Mouse (Mus musculus): ENCODE results near the gene Hdlbp. TPM values are rescaled to one million over a fixed set of nuclear protein-coding genes. Genes with fewer than 3 reads are reported as not detected.

Hdlbp gene
- polyA plus RNA-seq, 1 experiment: 148 TPM

- H3K27ac ChIP-seq (replicated peaks; ENCODE audit: low read depth, low read length): no peak overlapping the region
- H3K4me1 ChIP-seq (ENCODE audit: control insufficient read depth, insufficient read depth, insufficient read length, low read length): no peaks in the 10 kb centered on the region
- H3K4me3 ChIP-seq (ENCODE audit: insufficient read depth, low read depth, low read length): no peak overlapping the region
These were observed 99.5 kb downstream of the Hdlbp start for GRCm38 (mm10) chr1:93379117-93379516.

- Histone ChIP-seq H3K4me3 (ENCODE audit: insufficient read depth, low read depth, low read length) (no peak overlapping the region), H3K4me1 (ENCODE audit: control insufficient read depth, insufficient read depth, insufficient read length, low read length) (no peaks in the 10 kb centered on the region), H3K27ac (replicated peaks; ENCODE audit: low read depth, low read length) (no peak overlapping the region)
These were observed 101.3 kb downstream of the Hdlbp start for GRCm38 (mm10) chr1:93377307-93377706.

DNA sequence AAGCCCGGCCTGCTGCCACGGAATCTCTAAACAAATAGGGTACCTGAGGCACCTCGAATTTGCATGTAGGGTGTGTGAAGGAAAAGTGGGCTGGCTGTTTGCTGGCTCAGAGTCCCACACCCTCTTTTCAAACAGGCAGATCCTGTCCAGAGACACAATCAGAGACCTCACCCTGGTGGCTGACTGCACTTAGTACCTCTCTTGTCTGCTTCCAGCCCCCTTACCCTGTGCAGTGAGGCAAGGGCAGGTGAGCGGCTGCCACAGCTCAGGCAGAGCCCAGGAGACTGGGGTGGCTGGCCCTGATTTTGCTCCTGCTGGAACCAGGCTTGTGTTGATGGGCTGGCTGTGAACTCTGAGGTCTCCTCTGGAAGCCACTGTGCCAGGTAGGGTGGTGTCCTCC lies 105.0 kb downstream of the Hdlbp start, which contains the start of gene Ano7:
Ano7 (plus strand) TSS at position 266 of the 400 bp plus-strand sequence.
- no peaks in the 10 kb centered on the region for H3K4me1 ChIP-seq (ENCODE audit: control insufficient read depth, insufficient read depth, insufficient read length, low read length)
- H3K4me3 ChIP-seq (ENCODE audit: insufficient read depth, low read depth, low read length): no peak within 1 kb of the TSS
- no peak within 1 kb of the TSS for H3K27ac ChIP-seq (replicated peaks; ENCODE audit: low read depth, low read length)

GRCm38 (mm10) chr1:93365641-93366040 lies 113.0 kb downstream of the Hdlbp start:
- Histone ChIP-seq H3K4me3 (ENCODE audit: insufficient read depth, low read depth, low read length) (no peak overlapping the region), H3K27ac (replicated peaks; ENCODE audit: low read depth, low read length) (no peak overlapping the region), H3K4me1 (ENCODE audit: control insufficient read depth, insufficient read depth, insufficient read length, low read length) (no peaks in the 10 kb centered on the region)

DNA sequence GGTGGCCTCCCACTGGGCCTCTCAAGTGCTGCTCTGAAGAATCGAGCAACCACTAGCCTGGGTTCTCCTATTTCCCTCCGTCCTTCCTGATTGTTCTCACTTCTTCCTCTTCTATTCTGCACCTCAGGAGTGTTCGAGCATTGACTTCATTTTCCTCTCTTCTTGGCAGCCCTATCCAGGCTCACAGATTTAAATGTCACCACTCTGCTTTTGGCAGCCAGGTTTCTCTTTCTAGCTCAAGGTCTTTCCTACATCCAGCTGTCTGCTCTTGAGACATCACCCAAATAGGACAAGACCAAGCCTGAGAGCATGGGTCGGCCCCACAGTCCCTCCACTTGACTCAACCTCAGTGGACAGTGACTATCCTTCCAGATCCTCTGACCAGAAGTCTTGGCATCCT lies 116.0 kb downstream of the Hdlbp start:
- Histone ChIP-seq H3K4me3 (ENCODE audit: insufficient read depth, low read depth, low read length) (no peak overlapping the region), H3K4me1 (ENCODE audit: control insufficient read depth, insufficient read depth, insufficient read length, low read length) (no peaks in the 10 kb centered on the region), H3K27ac (replicated peaks; ENCODE audit: low read depth, low read length) (no peak overlapping the region)

Other genes starting within 250 kb of the Hdlbp start
- gene Sned1, start 243.0 kb downstream of the Hdlbp start, polyA plus RNA-seq (2012; ENCODE audit: insufficient read depth, insufficient read length, missing spikeins): 2.3 and 4.7 TPM in 2 replicates
- 36.1 and 37.7 TPM in 2 replicates for gene Mterf4, start 172.9 kb downstream of the Hdlbp start, polyA plus RNA-seq (2012; ENCODE audit: insufficient read depth, insufficient read length, missing spikeins)
- 18.0 and 21.8 TPM in 2 replicates for gene Ppp1r7, start 136.0 kb downstream of the Hdlbp start, polyA plus RNA-seq (2012; ENCODE audit: insufficient read depth, insufficient read length, missing spikeins)
- 0.42 TPM in 1 of 2 replicates, not detected in the other for gene Pask, start 135.3 kb downstream of the Hdlbp start, polyA plus RNA-seq (2012; ENCODE audit: insufficient read depth, insufficient read length, missing spikeins)
- not detected in 2 replicates for gene Ano7, start 104.9 kb downstream of the Hdlbp start, polyA plus RNA-seq (2012; ENCODE audit: insufficient read depth, insufficient read length, missing spikeins)
- gene Farp2, start 33.3 kb upstream of the Hdlbp start, polyA plus RNA-seq (2012; ENCODE audit: insufficient read depth, insufficient read length, missing spikeins): 3.4 and 8.6 TPM in 2 replicates
- 27.4 and 29.6 TPM in 2 replicates for gene Stk25, start 179.8 kb upstream of the Hdlbp start, polyA plus RNA-seq (2012; ENCODE audit: insufficient read depth, insufficient read length, missing spikeins)
- gene Bok, start 206.8 kb upstream of the Hdlbp start, polyA plus RNA-seq (2012; ENCODE audit: insufficient read depth, insufficient read length, missing spikeins): 1.2 and 2.1 TPM in 2 replicates